Mouse (Mus musculus) G1E (cell line): ENCODE measurements around the gene Prodh2. TPM values are rescaled to one million over a fixed set of nuclear protein-coding genes. Genes with fewer than 3 reads are reported as not detected.

Experiments used
- ATAC-seq: 2 replicates; pipeline ENCODE4 v1.8.0; 2016; ENCODE audit warnings: mild to moderate bottlenecking; ENCODE audit not compliant: insufficient number of reproducible peaks, poor library complexity, low FRiP score, severe bottlenecking; ENCODE audit errors: extremely low read depth
- DNase-seq: peaks from one replicate; pipeline ENCODE4 v3.0.0; 2012; ENCODE audit warnings: low spot score
- H3K27me3 ChIP-seq: 2 replicates; pipeline ENCODE4 v1.6.1; 2012; ENCODE audit warnings: mild to moderate bottlenecking, low read length, inconsistent platforms; ENCODE audit not compliant: insufficient read depth
- H3K36me3 ChIP-seq: replicated peaks from 2 replicates; pipeline ENCODE3; 2012; ENCODE audit warnings: mild to moderate bottlenecking, inconsistent platforms
- H3K4me1 ChIP-seq: 2 replicates; pipeline ENCODE4 v1.6.1; 2012; ENCODE audit warnings: low read depth, low read length, inconsistent platforms, mixed read lengths; ENCODE audit not compliant: insufficient read depth
- H3K4me3 ChIP-seq: 2 replicates; pipeline ENCODE4 v1.5.1; 2012; ENCODE audit warnings: low read depth, mild to moderate bottlenecking, inconsistent platforms, low read length, moderate library complexity, mixed read lengths
- H3K9me3 ChIP-seq: replicated peaks from 2 replicates; pipeline ENCODE4 v1.6.1; 2012; ENCODE audit warnings: inconsistent platforms
- CTCF ChIP-seq: IDR thresholded peaks from 2 replicates; pipeline ENCODE4 v1.5.1; 2012; ENCODE audit warnings: low read depth, low read length, inconsistent platforms, mixed read lengths
- GATA1 ChIP-seq: IDR thresholded peaks from 2 replicates; pipeline ENCODE4 v1.6.1; 2012; ENCODE audit warnings: borderline replicate concordance, low read length, inconsistent platforms, mixed read lengths
- GATA2 ChIP-seq: IDR thresholded peaks from 2 replicates; pipeline ENCODE4 v1.6.1; 2012; ENCODE audit warnings: low read depth, low read length, inconsistent platforms, borderline replicate concordance
- POLR2AphosphoS5 ChIP-seq: IDR thresholded peaks from 2 replicates; pipeline ENCODE4 v1.6.1; 2012; ENCODE audit warnings: low read depth, low read length, inconsistent platforms; ENCODE audit not compliant: insufficient replicate concordance
- TAL1 ChIP-seq: conservative IDR thresholded peaks from 2 replicates; pipeline ENCODE4 v1.6.1; 2012; ENCODE audit warnings: low read depth, low read length, inconsistent platforms, mixed read lengths
- polyA plus RNA-seq: library from polyadenylated mRNA; stranded (reverse); fragments of >175 nt; gene quantifications from 2 replicates; pipeline ENCODE4 v1.2.3, GENCODE M21; 2012
- total RNA-seq, 2 experiments: library from RNA; stranded (forward) in 1 of 2; stranded (reverse) in 1 of 2; fragments of 200-1000 nt in 1 of 2; fragments of >200 nt in 1 of 2; fragmentation: Nextera tagmentation in 1 of 2; gene quantifications; 2 replicates each; pipeline ENCODE4 v1.2.3; 2014 to 2017

The Prodh2 gene
- total and polyA plus RNA-seq, 3 experiments: not detected

DNA sequence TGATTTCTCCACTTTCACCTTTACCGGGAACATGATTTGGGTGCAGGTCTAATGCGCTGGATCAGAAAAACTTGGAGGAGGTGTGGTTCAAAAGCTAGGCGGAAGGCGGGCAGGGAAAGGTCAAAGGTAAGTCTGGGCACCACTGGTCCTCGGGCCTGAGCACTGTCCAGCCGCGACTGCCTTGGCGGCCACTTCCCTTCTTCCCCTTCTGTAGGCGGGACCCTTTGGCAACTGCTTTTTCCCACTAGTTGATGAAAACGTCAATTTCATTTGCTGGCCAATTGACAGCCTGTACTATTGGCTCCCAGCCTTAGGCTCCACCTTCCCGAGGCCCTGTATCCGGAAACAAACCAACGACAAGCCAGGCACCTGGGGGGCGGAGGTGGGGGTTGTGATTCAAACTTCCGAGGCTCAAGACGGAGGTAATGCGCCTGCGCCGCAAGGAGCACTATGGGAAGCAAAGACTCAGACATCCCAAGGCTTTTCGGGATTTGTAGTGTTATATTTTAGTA lies 66.1 kb downstream of the Prodh2 start, which contains the start of gene Lin37:
Gene Lin37 (minus strand): TSS at position 396 of the 512 bp plus-strand sequence.
- H3K27me3 ChIP-seq: no peaks in the 10 kb centered on the region
- DNase-seq (peak; percentile 89), ATAC-seq (peak; percentile 82)
- peaks cover 57% of the 10 kb centered on the region for H3K36me3 ChIP-seq
- H3K4me1 ChIP-seq: peaks cover 38% of the 10 kb centered on the region
- TF ChIP-seq CTCF (no peak), GATA2 (no peak), POLR2AphosphoS5 (no peak), TAL1 (no peak), GATA1 (no peak)
- H3K4me3 ChIP-seq: peak within 1 kb of the TSS; percentile 76
- H3K9me3 ChIP-seq: no peaks in the 10 kb centered on the region

DNA sequence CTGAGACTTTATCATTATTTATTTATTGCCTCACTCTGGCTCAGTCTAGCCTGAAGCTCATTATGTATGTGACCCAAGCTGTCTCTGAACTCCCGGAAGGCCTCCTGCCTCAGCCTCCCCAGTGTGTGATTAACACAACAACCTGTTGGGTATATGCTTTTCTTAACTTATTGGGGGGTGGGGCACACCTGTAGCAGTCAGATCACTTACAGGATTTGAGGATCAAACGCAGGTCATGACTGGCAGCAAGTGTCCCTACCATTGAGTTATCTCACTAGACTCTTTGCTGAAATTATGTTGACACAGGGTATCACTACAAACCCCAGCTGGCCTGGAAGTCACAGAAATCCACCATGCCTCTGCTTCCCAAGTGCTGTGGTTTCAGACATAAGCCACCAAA lies 66.9 kb downstream of the Prodh2 start:
- TF ChIP-seq TAL1 (no peak), CTCF (no peak), POLR2AphosphoS5 (no peak), GATA1 (no peak), GATA2 (no peak)
- Histone ChIP-seq H3K9me3 (no peaks in the 10 kb centered on the region), H3K4me3 (no peak overlapping the region), H3K27me3 (no peaks in the 10 kb centered on the region), H3K4me1 (peaks cover 46% of the 10 kb centered on the region), H3K36me3 (peaks cover 57% of the 10 kb centered on the region)
- DNase-seq (no peak), ATAC-seq (no peak)

DNA sequence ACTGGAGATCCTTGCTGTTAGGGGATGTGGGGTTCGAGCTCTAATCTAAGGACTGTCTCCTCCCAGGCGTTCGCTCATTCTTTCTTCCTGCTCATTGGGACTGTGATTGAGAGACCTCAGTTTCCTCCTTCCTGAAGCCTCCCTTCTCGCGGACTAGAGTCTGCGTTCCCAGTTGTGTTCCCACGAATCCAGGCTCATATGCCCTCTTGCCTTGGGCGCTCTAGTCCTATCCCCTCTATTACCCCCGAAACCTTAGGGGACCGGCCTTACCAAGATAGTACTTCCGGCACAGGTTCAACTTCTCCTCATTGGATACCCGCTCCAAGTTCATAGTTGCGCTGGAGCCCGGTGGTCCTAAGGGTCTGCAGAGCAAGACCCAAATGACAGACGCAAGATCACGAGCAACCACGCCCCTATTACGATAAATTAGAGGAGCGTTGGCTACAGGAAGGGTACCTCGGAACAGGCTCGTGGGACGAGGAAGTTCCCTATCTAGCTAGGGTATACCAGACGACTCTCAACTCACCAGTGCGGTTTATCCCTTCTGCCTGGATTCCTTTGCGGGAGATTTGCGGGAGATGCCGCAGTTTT lies 69.2 kb downstream of the Prodh2 start:
- Histone ChIP-seq H3K9me3 (no peaks in the 10 kb centered on the region), H3K4me1 (peaks cover 64% of the 10 kb centered on the region), H3K4me3 (peak overlapping the region; percentile 83), H3K27me3 (no peaks in the 10 kb centered on the region), H3K36me3 (peaks cover 57% of the 10 kb centered on the region)
- TF ChIP-seq GATA1: no peak
- TF ChIP-seq TAL1: no peak
- TF ChIP-seq CTCF: no peak
- TF ChIP-seq POLR2AphosphoS5: no peak
- no peak for TF ChIP-seq GATA2
- DNase-seq (no peak), ATAC-seq (no peak; the same call in 1 of the 2 replicates)

Other genes starting within 250 kb of the Prodh2 start
Only the 20 nearest of the 33 such genes appear.
- not detected in 2 replicates for gene Lrfn3, start 130.8 kb upstream of the Prodh2 start, total RNA-seq (2014; fragmentation: Nextera tagmentation)
- gene Lrfn3, start 130.8 kb upstream of the Prodh2 start, total RNA-seq (2017): 0.11 and 0.12 TPM in 2 replicates
- gene Lrfn3, start 130.8 kb upstream of the Prodh2 start, polyA plus RNA-seq: not detected in 2 replicates
- gene Tyrobp, start 79.9 kb upstream of the Prodh2 start, total RNA-seq (2014; fragmentation: Nextera tagmentation): 12.9 and 19.6 TPM in 2 replicates
- 92.7 and 101 TPM in 2 replicates for gene Tyrobp, start 79.9 kb upstream of the Prodh2 start, total RNA-seq (2017)
- 4.4 and 12.5 TPM in 2 replicates for gene Tyrobp, start 79.9 kb upstream of the Prodh2 start, polyA plus RNA-seq
- gene Hcst, start 73.8 kb upstream of the Prodh2 start, total RNA-seq (2014; fragmentation: Nextera tagmentation): not detected in 2 replicates
- gene Hcst, start 73.8 kb upstream of the Prodh2 start, total RNA-seq (2017): 2.6 and 3.1 TPM in 2 replicates
- 0.25 and 0.55 TPM in 2 replicates for gene Hcst, start 73.8 kb upstream of the Prodh2 start, polyA plus RNA-seq
- gene Nfkbid, start 71.9 kb upstream of the Prodh2 start, total RNA-seq (2014; fragmentation: Nextera tagmentation): 3.0 and 4.5 TPM in 2 replicates
- gene Nfkbid, start 71.9 kb upstream of the Prodh2 start, total RNA-seq (2017): 0.98 and 2.1 TPM in 2 replicates
- gene Nfkbid, start 71.9 kb upstream of the Prodh2 start, polyA plus RNA-seq: 4.8 TPM in 2 replicates
- gene Aplp1, start 48.1 kb upstream of the Prodh2 start, total RNA-seq (2014; fragmentation: Nextera tagmentation): not detected in 2 replicates
- gene Aplp1, start 48.1 kb upstream of the Prodh2 start, total RNA-seq (2017): 0.49 TPM in 1 of 2 replicates, not detected in the other
- not detected in 2 replicates for gene Aplp1, start 48.1 kb upstream of the Prodh2 start, polyA plus RNA-seq
- not detected in 2 replicates for gene Kirrel2, start 35.9 kb upstream of the Prodh2 start, total RNA-seq (2014; fragmentation: Nextera tagmentation)
- gene Kirrel2, start 35.9 kb upstream of the Prodh2 start, total RNA-seq (2017): 0.35 TPM in 1 of 2 replicates, not detected in the other
- not detected in 2 replicates for gene Kirrel2, start 35.9 kb upstream of the Prodh2 start, polyA plus RNA-seq
- not detected in 2 replicates for gene Nphs1, start 35.3 kb upstream of the Prodh2 start, total RNA-seq (2014; fragmentation: Nextera tagmentation)
- gene Nphs1, start 35.3 kb upstream of the Prodh2 start, total RNA-seq (2017): 0.11 TPM in 1 of 2 replicates, not detected in the other
- not detected in 2 replicates for gene Nphs1, start 35.3 kb upstream of the Prodh2 start, polyA plus RNA-seq
- gene Arhgap33, start 41.4 kb downstream of the Prodh2 start, total RNA-seq (2014; fragmentation: Nextera tagmentation): 13.3 and 16.5 TPM in 2 replicates
- 5.0 and 5.3 TPM in 2 replicates for gene Arhgap33, start 41.4 kb downstream of the Prodh2 start, total RNA-seq (2017)
- 40.3 and 51.4 TPM in 2 replicates for gene Arhgap33, start 41.4 kb downstream of the Prodh2 start, polyA plus RNA-seq
- gene Hspb6, start 58.6 kb downstream of the Prodh2 start, total RNA-seq (2014; fragmentation: Nextera tagmentation): 27.1 and 32.8 TPM in 2 replicates
- gene Hspb6, start 58.6 kb downstream of the Prodh2 start, total RNA-seq (2017): 3.9 and 4.9 TPM in 2 replicates
- 11.2 and 12.1 TPM in 2 replicates for gene Hspb6, start 58.6 kb downstream of the Prodh2 start, polyA plus RNA-seq
- 18.6 and 20.2 TPM in 2 replicates for gene Proser3, start 58.7 kb downstream of the Prodh2 start, total RNA-seq (2014; fragmentation: Nextera tagmentation)
- 4.2 and 7.4 TPM in 2 replicates for gene Proser3, start 58.7 kb downstream of the Prodh2 start, total RNA-seq (2017)
- 19.7 and 20.5 TPM in 2 replicates for gene Proser3, start 58.7 kb downstream of the Prodh2 start, polyA plus RNA-seq
- 82.7 and 119 TPM in 2 replicates for gene Lin37, start 66.2 kb downstream of the Prodh2 start, total RNA-seq (2014; fragmentation: Nextera tagmentation)
- gene Lin37, start 66.2 kb downstream of the Prodh2 start, total RNA-seq (2017): 20.4 and 24.9 TPM in 2 replicates
- 66.7 and 78.0 TPM in 2 replicates for gene Lin37, start 66.2 kb downstream of the Prodh2 start, polyA plus RNA-seq
- gene U2af1l4, start 69.7 kb downstream of the Prodh2 start, total RNA-seq (2014; fragmentation: Nextera tagmentation): 16.1 and 42.5 TPM in 2 replicates
- gene U2af1l4, start 69.7 kb downstream of the Prodh2 start, total RNA-seq (2017): 62.9 and 74.1 TPM in 2 replicates
- gene U2af1l4, start 69.7 kb downstream of the Prodh2 start, polyA plus RNA-seq: 47.3 and 71.2 TPM in 2 replicates
- 3.9 and 4.4 TPM in 2 replicates for gene Gm49396, start 69.7 kb downstream of the Prodh2 start, total RNA-seq (2014; fragmentation: Nextera tagmentation)
- 4.7 and 5.8 TPM in 2 replicates for gene Gm49396, start 69.7 kb downstream of the Prodh2 start, total RNA-seq (2017)
- 2.5 and 2.6 TPM in 2 replicates for gene Gm49396, start 69.7 kb downstream of the Prodh2 start, polyA plus RNA-seq
- gene Psenen, start 70.0 kb downstream of the Prodh2 start, total RNA-seq (2014; fragmentation: Nextera tagmentation): 246 and 298 TPM in 2 replicates
- 134 and 142 TPM in 2 replicates for gene Psenen, start 70.0 kb downstream of the Prodh2 start, total RNA-seq (2017)
- 26.1 and 31.8 TPM in 2 replicates for gene Psenen, start 70.0 kb downstream of the Prodh2 start, polyA plus RNA-seq
- gene Igflr1, start 71.8 kb downstream of the Prodh2 start, total RNA-seq (2014; fragmentation: Nextera tagmentation): 1.8 TPM in 1 of 2 replicates, not detected in the other
- 0.70 TPM in 1 of 2 replicates, not detected in the other for gene Igflr1, start 71.8 kb downstream of the Prodh2 start, total RNA-seq (2017)
- gene Igflr1, start 71.8 kb downstream of the Prodh2 start, polyA plus RNA-seq: 4.8 and 6.3 TPM in 2 replicates
- 133 and 142 TPM in 2 replicates for gene Kmt2b, start 95.1 kb downstream of the Prodh2 start, total RNA-seq (2014; fragmentation: Nextera tagmentation)
- 9.2 and 11.3 TPM in 2 replicates for gene Kmt2b, start 95.1 kb downstream of the Prodh2 start, total RNA-seq (2017)
- 97.4 and 99.2 TPM in 2 replicates for gene Kmt2b, start 95.1 kb downstream of the Prodh2 start, polyA plus RNA-seq
- not detected in 2 replicates for gene Zbtb32, start 105.3 kb downstream of the Prodh2 start, total RNA-seq (2014; fragmentation: Nextera tagmentation)
- gene Zbtb32, start 105.3 kb downstream of the Prodh2 start, total RNA-seq (2017): 0.05 and 0.58 TPM in 2 replicates
- 0.23 and 0.30 TPM in 2 replicates for gene Zbtb32, start 105.3 kb downstream of the Prodh2 start, polyA plus RNA-seq
- gene Upk1a, start 119.2 kb downstream of the Prodh2 start, total RNA-seq (2014; fragmentation: Nextera tagmentation): 1.6 and 15.0 TPM in 2 replicates
- 0.29 and 0.82 TPM in 2 replicates for gene Upk1a, start 119.2 kb downstream of the Prodh2 start, total RNA-seq (2017)
- 0.98 and 1.4 TPM in 2 replicates for gene Upk1a, start 119.2 kb downstream of the Prodh2 start, polyA plus RNA-seq
- gene Cox6b1, start 132.5 kb downstream of the Prodh2 start, total RNA-seq (2014; fragmentation: Nextera tagmentation): 200 and 256 TPM in 2 replicates
- gene Cox6b1, start 132.5 kb downstream of the Prodh2 start, total RNA-seq (2017): 820 and 835 TPM in 2 replicates
- 51.7 and 147 TPM in 2 replicates for gene Cox6b1, start 132.5 kb downstream of the Prodh2 start, polyA plus RNA-seq
- not detected in 2 replicates for gene Etv2, start 142.2 kb downstream of the Prodh2 start, total RNA-seq (2014; fragmentation: Nextera tagmentation)
- gene Etv2, start 142.2 kb downstream of the Prodh2 start, total RNA-seq (2017): not detected in 2 replicates
- gene Etv2, start 142.2 kb downstream of the Prodh2 start, polyA plus RNA-seq: not detected in 2 replicates